Mouse (Mus musculus) gastrocnemius, postnatal 14 days (tissue): ENCODE results near the gene Hdgfl2. TPM values are rescaled to one million over a fixed set of nuclear protein-coding genes. Genes with fewer than 3 reads are reported as not detected.

Source experiments
- DNase-seq: peaks from one replicate; pipeline ENCODE4 v3.0.0; 2021; ENCODE audit warnings: mixed read lengths
- intact Hi-C: fragments of 180-260 bp; cut with DNase I; formaldehyde crosslinking; loops from one replicate; pipeline ENCODE4 v1.15.1; 2025; ENCODE audit warnings: low total_unique reads
- total RNA-seq, 2 experiments: library from RNA; stranded (reverse); gene quantifications; 2 replicates each; pipeline ENCODE4 v1.2.3; 2021

Hdgfl2 gene
- total RNA-seq, 2 experiments from 2014 or later: 27.7 TPM

GRCm38 (mm10) chr17:56141702-56142605 lies 62.5 kb downstream of the Hdgfl2 start:
- DNase-seq: peak; percentile 46
- intact Hi-C loops: no loop called here

- no peak for DNase-seq
- intact Hi-C loops: no loop called here
Measured at GRCm38 (mm10) chr17:56144546-56144945, 65.1 kb downstream of the Hdgfl2 start.

- DNase-seq: no peak
- intact Hi-C loops: no loop called here
Measured at GRCm38 (mm10) chr17:56146131-56146530, 66.7 kb downstream of the Hdgfl2 start.

- no peak for DNase-seq
- intact Hi-C loops: no loop called here
Measured at GRCm38 (mm10) chr17:56147420-56147819, 68.0 kb downstream of the Hdgfl2 start.

GRCm38 (mm10) chr17:56148280-56148679 lies 68.8 kb downstream of the Hdgfl2 start:
- DNase-seq: no peak
- intact Hi-C loops: no loop called here

GRCm38 (mm10) chr17:56148790-56149618 lies 69.6 kb downstream of the Hdgfl2 start:
- intact Hi-C loops: no loop called here
- no peak for DNase-seq

GRCm38 (mm10) chr17:56149897-56150296 lies 70.5 kb downstream of the Hdgfl2 start:
- intact Hi-C loops: no loop called here
- DNase-seq: no peak

Other genes with a start within 250 kb of the Hdgfl2 start
- 1 to 10 TPM; 3.3 to 4.0 TPM for gene Zfp119a, start 200.7 kb upstream of the Hdgfl2 start, total RNA-seq
- gene Zfp959, start 187.5 kb upstream of the Hdgfl2 start, total RNA-seq: 1 to 10 TPM; 3.1 to 3.6 TPM
- 1 to 10 TPM; 3.1 to 3.7 TPM for gene Zfp119b, start 130.1 kb upstream of the Hdgfl2 start, total RNA-seq
- under 1 TPM; 0.33 to 0.47 TPM for gene Ebi3, start 127.0 kb upstream of the Hdgfl2 start, total RNA-seq
- gene Yju2, start 120.5 kb upstream of the Hdgfl2 start, total RNA-seq: 10 to 100 TPM in 1 of 2 experiments, 1 to 10 TPM in 1; 9.3 to 10.3 TPM
- under 1 TPM; 0.31 to 0.62 TPM for gene Shd, start 109.2 kb upstream of the Hdgfl2 start, total RNA-seq
- gene Fsd1, start 93.1 kb upstream of the Hdgfl2 start, total RNA-seq: under 1 TPM in 1 of 2 experiments, not detected in 1; 0.55 TPM
- gene Stap2, start 74.0 kb upstream of the Hdgfl2 start, total RNA-seq: 1 to 10 TPM; 3.9 to 4.4 TPM
- gene Mpnd, start 73.9 kb upstream of the Hdgfl2 start, total RNA-seq: 10 to 100 TPM; 32.8 to 38.4 TPM
- gene Sh3gl1, start 43.0 kb upstream of the Hdgfl2 start, total RNA-seq: 10 to 100 TPM; 18.3 to 20.4 TPM
- gene Chaf1a, start 39.2 kb upstream of the Hdgfl2 start, total RNA-seq: 1 to 10 TPM; 1.8 to 2.3 TPM
- 10 to 100 TPM; 38.3 to 38.9 TPM for gene Ubxn6, start 4.6 kb upstream of the Hdgfl2 start, total RNA-seq
- gene Plin4, start 30.2 kb downstream of the Hdgfl2 start, total RNA-seq: 100 to 1,000 TPM; 127 to 310 TPM
- 10 to 100 TPM; 17.6 to 48.3 TPM for gene Plin5, start 38.0 kb downstream of the Hdgfl2 start, total RNA-seq
- 1 to 10 TPM; 2.9 to 5.6 TPM for gene Lrg1, start 42.4 kb downstream of the Hdgfl2 start, total RNA-seq
- 10 to 100 TPM in 1 of 2 experiments, 1 to 10 TPM in 1; 9.8 to 12.1 TPM for gene Sema6b, start 60.7 kb downstream of the Hdgfl2 start, total RNA-seq
- gene Tnfaip8l1, start 82.8 kb downstream of the Hdgfl2 start, total RNA-seq: 1 to 10 TPM; 3.5 TPM
- 10 to 100 TPM; 23.4 to 26.4 TPM for gene Mydgf, start 104.3 kb downstream of the Hdgfl2 start, total RNA-seq
- gene Dpp9, start 139.3 kb downstream of the Hdgfl2 start, total RNA-seq: 10 to 100 TPM; 20.8 to 22.0 TPM
- 100 to 1,000 TPM; 101 to 117 TPM for gene Fem1a, start 177.2 kb downstream of the Hdgfl2 start, total RNA-seq
- 1 to 10 TPM; 5.3 to 7.1 TPM for gene Ticam1, start 197.2 kb downstream of the Hdgfl2 start, total RNA-seq
- 10 to 100 TPM; 32.8 to 55.8 TPM for gene Plin3, start 213.2 kb downstream of the Hdgfl2 start, total RNA-seq
- gene Arrdc5, start 220.7 kb downstream of the Hdgfl2 start, total RNA-seq: not detected
- gene Uhrf1, start 223.7 kb downstream of the Hdgfl2 start, total RNA-seq: 1 to 10 TPM; 5.4 to 7.4 TPM
- gene Kdm4b, start 246.4 kb downstream of the Hdgfl2 start, total RNA-seq: 10 to 100 TPM; 24.1 to 27.2 TPM